Mouse (Mus musculus) hindbrain, embryonic 14.5 days (tissue): ENCODE results near the gene Trim62. TPM values are rescaled to one million over a fixed set of nuclear protein-coding genes. Genes with fewer than 3 reads are reported as not detected.
A peak's percentile ranks its signal among the peaks of the same experiment; 100 is the strongest.

ENCODE experiments used
- ATAC-seq: fragments of 200-750 bp; cut with Nextera tagmentation; 2 replicates; pipeline ENCODE4 v1.8.0; 2017; ENCODE audit warnings: moderate number of reproducible peaks, mild to moderate bottlenecking, moderate TSS enrichment, moderate library complexity; ENCODE audit not compliant: low FRiP score
- DNase-seq: peaks from one replicate; pipeline ENCODE4 v3.0.0-alpha.2; 2015; ENCODE audit warnings: low spot score
- H3K27ac ChIP-seq: fragments of 300-500 bp; sonication (generic); 2 replicates; pipeline ENCODE4 v1.5.1; 2014; ENCODE audit warnings: mild to moderate bottlenecking, moderate library complexity
- H3K27me3 ChIP-seq: fragments of 300-500 bp; sonication (generic); 2 replicates; pipeline ENCODE4 v1.6.1; 2014; ENCODE audit warnings: mild to moderate bottlenecking, low read length, mixed read lengths; ENCODE audit not compliant: control insufficient read depth, insufficient read depth
- H3K36me3 ChIP-seq: fragments of 300-500 bp; sonication (generic); replicated peaks from 2 replicates; pipeline ENCODE4 v1.6.1; 2014; ENCODE audit not compliant: control insufficient read depth, insufficient read depth
- H3K4me1 ChIP-seq: fragments of 300-500 bp; sonication (generic); replicated peaks from 2 replicates; pipeline ENCODE4 v1.6.1; 2014; ENCODE audit warnings: antibody characterized with exemption, low read length, mixed read lengths; ENCODE audit not compliant: control insufficient read depth, insufficient read depth
- H3K4me2 ChIP-seq: fragments of 300-500 bp; sonication (generic); replicated peaks from 2 replicates; pipeline ENCODE4 v1.6.1; 2014; ENCODE audit warnings: mild to moderate bottlenecking, moderate library complexity
- H3K4me3 ChIP-seq: fragments of 300-500 bp; sonication (generic); replicated peaks from 2 replicates; pipeline ENCODE4 v1.5.1; 2014; ENCODE audit warnings: mild to moderate bottlenecking, low read length
- H3K9ac ChIP-seq: fragments of 300-500 bp; sonication (generic); 2 replicates; pipeline ENCODE4 v1.6.1; 2014
- H3K9me3 ChIP-seq: fragments of 300-500 bp; sonication (generic); 2 replicates; pipeline ENCODE4 v1.6.1; 2016; ENCODE audit warnings: low read length; ENCODE audit not compliant: control insufficient read depth
- WGBS: fragments of 180-500 bp; shearing (Covaris S2); extraction: QIAGEN DNeasy Blood & Tissue Kit; methylation state at CpG from one replicate; pipeline ENCODE4 v1.1.7; 2014; 5-methylcytosine and 5-hydroxymethylcytosine counted together
- polyA plus RNA-seq: library from polyadenylated mRNA; unstranded; fragments of >200 nt; fragmentation: Nextera tagmentation; extraction: Ambion mirVana; gene quantifications from 2 replicates; pipeline ENCODE4 v1.2.1, GENCODE M21; 2014

Gene Trim62
- polyA plus RNA-seq, 1 experiment from 2014 or later = 31.9 TPM

DNA sequence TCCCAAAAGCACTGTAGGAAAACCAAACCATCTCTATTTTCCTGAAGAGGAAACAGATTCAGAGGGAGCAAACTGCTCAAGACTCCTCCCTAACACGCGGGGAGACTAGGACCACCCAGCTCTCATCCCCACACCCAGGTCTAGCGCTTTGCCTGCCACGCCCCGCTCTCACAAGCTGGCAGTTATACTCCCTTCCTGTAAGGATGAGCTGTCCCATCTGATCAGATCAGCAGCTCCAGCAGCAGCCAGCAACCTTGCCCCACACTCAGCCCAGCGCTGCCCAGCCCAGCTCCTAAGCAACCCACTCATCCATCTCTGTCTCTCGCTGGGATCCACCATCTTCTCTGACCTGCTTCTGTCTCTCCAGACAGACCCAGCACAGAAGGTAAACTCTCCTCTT is 49.4 kb downstream of the Trim62 start:
- Histone ChIP-seq H3K4me3 (no peak overlapping the region), H3K36me3 (no peaks in the 10 kb centered on the region), H3K9me3 (no peaks in the 10 kb centered on the region), H3K4me2 (no peak overlapping the region), H3K9ac (no peak overlapping the region), H3K27ac (no peak overlapping the region), H3K27me3 (no peaks in the 10 kb centered on the region), H3K4me1 (no peaks in the 10 kb centered on the region)
- 76% methylated on average over 7 of the region's 7 CpGs for WGBS
- ATAC-seq (no peak; the same call in 1 of the 2 replicates), DNase-seq (no peak)

DNA sequence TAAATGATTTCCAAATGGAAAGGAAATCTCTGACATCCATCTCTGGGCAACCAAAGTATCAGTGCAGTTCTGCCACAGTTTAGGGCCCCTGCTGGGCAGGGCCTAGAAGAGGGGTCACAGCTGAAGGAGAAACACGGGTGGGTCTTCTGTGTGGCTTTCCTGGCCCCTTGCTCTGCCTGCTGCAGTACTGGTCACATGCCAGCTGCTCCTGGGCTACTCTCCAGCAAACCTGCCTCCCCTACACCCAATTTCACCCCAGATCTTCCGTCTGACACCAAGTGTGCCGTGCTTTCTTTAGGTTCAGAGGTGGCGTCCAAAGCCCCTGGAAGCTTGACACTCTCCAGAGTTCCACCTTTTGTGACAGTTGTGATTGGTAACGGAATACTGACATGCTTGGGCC is 52.2 kb downstream of the Trim62 start:
- Histone ChIP-seq H3K4me2 (no peak overlapping the region), H3K9me3 (no peaks in the 10 kb centered on the region), H3K27ac (no peak overlapping the region), H3K4me1 (no peaks in the 10 kb centered on the region), H3K36me3 (no peaks in the 10 kb centered on the region), H3K9ac (no peak overlapping the region), H3K4me3 (no peak overlapping the region), H3K27me3 (no peaks in the 10 kb centered on the region)
- ATAC-seq = no peak
- 62% methylated on average over 5 of the region's 5 CpGs for WGBS
- no peak for DNase-seq

DNA sequence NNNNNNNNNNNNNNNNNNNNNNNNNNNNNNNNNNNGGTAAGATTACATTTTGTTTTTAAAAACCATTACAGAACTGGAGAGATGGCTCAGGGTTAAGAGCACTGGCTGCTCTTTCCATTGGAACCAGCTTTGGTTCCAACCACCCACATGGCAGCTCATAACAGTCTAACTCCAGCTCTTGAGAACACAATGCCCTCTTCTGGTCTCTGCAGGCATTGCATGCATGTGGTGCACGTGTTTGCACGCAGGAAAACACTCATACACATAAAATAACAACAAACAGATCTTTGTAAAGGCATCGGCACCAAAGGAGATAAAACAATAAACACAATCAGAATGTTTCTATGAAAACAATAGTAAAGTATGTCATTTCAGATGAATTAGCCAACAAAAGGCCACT is 59.0 kb downstream of the Trim62 start:
- WGBS = 54% methylated on average over 3 of the region's 3 CpGs
- ATAC-seq = no peak
- H3K4me1 ChIP-seq = no peaks in the 10 kb centered on the region
- H3K4me3 ChIP-seq = no peak overlapping the region
- DNase-seq = no peak
- H3K9ac ChIP-seq = no peak overlapping the region
- H3K9me3 ChIP-seq = no peaks in the 10 kb centered on the region
- no peak overlapping the region for H3K4me2 ChIP-seq
- no peak overlapping the region for H3K27ac ChIP-seq
- no peaks in the 10 kb centered on the region for H3K36me3 ChIP-seq
- H3K27me3 ChIP-seq = no peaks in the 10 kb centered on the region

DNA sequence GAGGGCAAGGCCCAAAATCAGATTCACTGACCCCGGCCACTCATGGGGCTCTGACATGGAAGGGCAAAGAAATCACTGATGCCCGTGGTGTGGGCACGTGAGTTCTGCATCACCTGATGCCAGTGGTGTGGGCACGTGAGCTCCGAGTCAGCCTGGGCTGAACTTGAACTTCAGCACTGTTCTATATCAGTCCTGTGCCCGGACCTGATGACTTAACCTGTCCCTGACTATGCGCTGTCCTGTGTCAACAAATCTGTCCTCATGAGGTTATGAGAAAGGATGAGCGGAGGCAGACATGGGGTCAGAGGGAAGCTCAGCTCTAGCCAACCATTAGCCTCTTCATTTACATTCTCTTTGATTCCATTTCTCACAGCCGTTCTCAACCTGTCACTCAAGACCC is 63.4 kb downstream of the Trim62 start:
- ATAC-seq (no peak), DNase-seq (no peak)
- H3K27me3 ChIP-seq = no peaks in the 10 kb centered on the region
- H3K9ac ChIP-seq = no peak overlapping the region
- H3K4me2 ChIP-seq = no peak overlapping the region
- no peaks in the 10 kb centered on the region for H3K4me1 ChIP-seq
- H3K36me3 ChIP-seq = no peaks in the 10 kb centered on the region
- H3K4me3 ChIP-seq = no peak overlapping the region
- H3K27ac ChIP-seq = no peak overlapping the region
- no peaks in the 10 kb centered on the region for H3K9me3 ChIP-seq
- 72% methylated on average over 9 of the region's 9 CpGs for WGBS

DNA sequence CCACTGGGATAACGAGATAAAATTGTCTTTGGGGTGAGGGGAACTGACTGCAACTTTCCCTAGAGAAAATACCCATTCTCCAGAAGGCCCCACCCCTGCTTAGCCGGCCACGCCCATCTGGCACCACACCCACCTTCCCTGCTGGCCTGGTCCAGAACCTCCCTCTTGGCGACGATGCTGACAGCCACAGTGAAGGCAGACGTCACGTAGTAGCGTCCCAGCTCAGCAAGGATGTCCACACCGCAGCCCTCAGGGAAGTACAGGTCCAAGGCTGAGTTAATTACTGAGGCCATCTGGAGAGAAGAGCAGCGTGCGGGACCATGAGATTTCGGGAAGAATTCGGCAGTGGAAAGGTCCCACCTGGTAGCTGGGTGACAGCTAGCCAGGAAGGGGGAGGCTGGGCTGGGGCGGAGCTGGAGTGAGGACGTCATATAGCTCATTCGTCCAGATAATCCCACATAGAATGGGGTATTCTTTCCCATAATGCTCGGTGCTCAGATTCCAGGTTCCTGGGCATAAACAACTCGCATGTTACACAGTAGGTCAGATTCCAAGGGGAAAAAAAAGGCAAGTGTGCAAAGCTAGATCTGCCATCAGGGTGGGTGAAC is 64.0 kb downstream of the Trim62 start:
- Histone ChIP-seq H3K9ac (0 out of 2 replicates have a peak overlapping the region, but pooled peaks have one; percentile 21), H3K9me3 (no peaks in the 10 kb centered on the region), H3K4me2 (peak overlapping the region; percentile 21; the same call in 1 of the 2 replicates), H3K4me3 (0 out of 2 replicates have a peak overlapping the region, but pooled peaks have one; percentile 10), H3K27ac (no peak overlapping the region), H3K27me3 (no peaks in the 10 kb centered on the region), H3K36me3 (no peaks in the 10 kb centered on the region), H3K4me1 (no peaks in the 10 kb centered on the region)
- ATAC-seq = peak; percentile 34; the same call in 1 of the 2 replicates
- DNase-seq = no peak
- WGBS = 18% methylated on average over 18 of the region's 18 CpGs

DNA sequence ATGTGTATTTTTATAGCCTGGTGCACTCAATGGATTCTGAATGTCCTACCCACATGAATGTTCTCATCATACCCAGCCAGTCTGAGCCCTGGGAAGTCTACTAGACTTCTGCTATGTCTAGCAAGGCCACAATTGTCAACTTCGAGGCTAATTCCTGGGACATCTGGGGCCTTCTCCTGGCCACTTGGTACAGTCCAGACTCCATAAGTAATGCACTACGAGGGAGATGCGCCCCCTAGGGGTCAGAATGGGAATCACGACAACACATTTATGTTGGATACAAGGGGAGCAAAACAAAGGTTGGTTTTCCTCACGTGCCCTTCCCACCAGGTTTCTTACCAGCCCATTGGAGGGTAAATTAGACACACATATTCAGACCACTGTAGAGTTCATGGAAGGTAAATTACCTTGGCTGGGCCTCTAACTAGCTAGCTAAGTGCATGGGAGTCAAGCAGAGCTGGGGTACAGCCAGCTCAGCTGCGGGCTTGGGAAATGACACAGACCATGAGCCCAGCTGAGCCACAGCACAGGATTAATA is 64.8 kb downstream of the Trim62 start:
- Histone ChIP-seq H3K27me3 (no peaks in the 10 kb centered on the region), H3K4me1 (no peaks in the 10 kb centered on the region), H3K27ac (no peak overlapping the region), H3K9ac (no peak overlapping the region), H3K9me3 (no peaks in the 10 kb centered on the region), H3K36me3 (no peaks in the 10 kb centered on the region), H3K4me2 (no peak overlapping the region), H3K4me3 (no peak overlapping the region)
- DNase-seq (peak; percentile 56), ATAC-seq (no peak)
- 29% methylated on average over 6 of the region's 6 CpGs for WGBS

DNA sequence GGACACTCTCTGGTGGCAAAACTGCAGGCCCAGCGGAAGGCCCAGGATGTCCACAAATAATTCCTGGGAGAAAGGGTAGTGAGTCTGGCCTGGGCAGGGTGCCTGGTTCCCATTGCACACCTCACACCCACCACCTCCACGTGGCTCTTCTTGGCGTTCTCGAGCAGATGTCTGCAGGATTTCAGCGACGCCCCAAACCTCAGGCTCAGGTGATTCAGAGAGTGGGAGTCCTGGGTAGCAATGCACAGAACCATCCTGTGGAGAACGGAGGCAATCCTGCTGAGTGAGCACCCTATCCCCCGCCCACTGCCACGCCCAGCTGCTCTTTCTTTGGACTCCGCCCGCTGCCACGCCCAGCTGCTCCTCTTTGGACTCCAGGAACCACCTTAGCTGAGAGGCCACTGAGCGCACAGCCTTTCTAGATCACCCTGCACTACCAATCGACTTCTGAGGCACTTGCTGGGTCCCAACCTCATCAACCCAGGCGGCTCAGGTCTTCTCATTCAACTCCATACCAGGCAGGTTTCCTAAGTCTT is 66.2 kb downstream of the Trim62 start:
- no peaks in the 10 kb centered on the region for H3K9me3 ChIP-seq
- no peak overlapping the region for H3K27ac ChIP-seq
- no peaks in the 10 kb centered on the region for H3K4me1 ChIP-seq
- no peak overlapping the region for H3K9ac ChIP-seq
- ATAC-seq (no peak), DNase-seq (no peak)
- H3K27me3 ChIP-seq = no peaks in the 10 kb centered on the region
- WGBS = 47% methylated on average over 15 of the region's 15 CpGs
- no peak overlapping the region for H3K4me2 ChIP-seq
- no peaks in the 10 kb centered on the region for H3K36me3 ChIP-seq
- H3K4me3 ChIP-seq = no peak overlapping the region

DNA sequence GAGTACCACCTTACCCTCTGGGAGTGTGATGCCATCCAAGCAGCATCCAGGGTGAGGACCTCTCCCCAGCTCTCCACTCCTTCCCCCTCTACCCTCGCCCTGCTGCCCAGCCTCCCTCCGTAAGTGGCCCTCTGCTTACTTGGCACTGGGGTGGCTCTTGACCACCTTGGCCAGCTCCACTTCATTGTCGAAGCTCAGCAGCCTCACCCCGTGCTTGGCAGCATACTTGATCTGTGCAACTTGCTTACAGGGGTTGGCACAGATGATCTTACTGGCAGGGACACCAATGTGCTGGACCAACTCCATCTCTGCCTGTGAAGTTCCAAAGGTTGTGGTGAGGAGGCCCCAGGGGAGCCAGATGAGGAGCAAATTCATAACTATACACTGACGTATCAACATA is 67.1 kb downstream of the Trim62 start:
- DNase-seq = no peak
- no peaks in the 10 kb centered on the region for H3K27me3 ChIP-seq
- H3K36me3 ChIP-seq = no peaks in the 10 kb centered on the region
- H3K4me1 ChIP-seq = no peaks in the 10 kb centered on the region
- 76% methylated on average over 5 of the region's 5 CpGs for WGBS
- H3K9me3 ChIP-seq = no peaks in the 10 kb centered on the region
- no peak overlapping the region for H3K9ac ChIP-seq
- no peak overlapping the region for H3K4me2 ChIP-seq
- H3K27ac ChIP-seq = no peak overlapping the region
- no peak overlapping the region for H3K4me3 ChIP-seq
- no peak for ATAC-seq

DNA sequence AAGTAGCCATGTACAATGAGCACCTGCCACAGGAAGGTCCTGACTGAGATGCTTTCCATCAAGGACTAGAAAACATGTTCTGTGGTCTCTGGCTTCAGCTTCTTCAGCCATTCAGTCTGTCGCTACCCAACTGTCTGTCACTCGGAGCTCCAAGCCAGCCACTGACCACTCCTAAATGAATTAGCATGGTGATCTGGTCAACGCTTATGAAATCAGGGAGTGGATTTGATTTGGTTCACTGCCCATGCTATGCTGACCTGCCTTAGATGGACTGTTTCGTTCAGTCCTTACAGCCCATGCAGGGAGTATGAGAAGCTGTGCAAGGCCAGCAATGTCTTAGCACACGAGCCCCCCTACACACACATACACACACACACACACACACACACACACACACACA is 70.5 kb downstream of the Trim62 start:
- no peaks in the 10 kb centered on the region for H3K4me1 ChIP-seq
- no peak for DNase-seq

More for the DNA sequence above, 70.5 kb downstream of the Trim62 start:
- no peak overlapping the region for H3K4me3 ChIP-seq
- H3K36me3 ChIP-seq = no peaks in the 10 kb centered on the region
- no peak overlapping the region for H3K9ac ChIP-seq
- H3K27ac ChIP-seq = no peak overlapping the region
- 80% methylated on average over 5 of the region's 5 CpGs for WGBS
- ATAC-seq = no peak
- H3K4me2 ChIP-seq = no peak overlapping the region
- no peaks in the 10 kb centered on the region for H3K9me3 ChIP-seq
- H3K27me3 ChIP-seq = no peaks in the 10 kb centered on the region
